Mouse (Mus musculus) erythroblast, adult 5-6 weeks (primary cell): ENCODE measurements around the gene Tmem8b. TPM values are rescaled to one million over a fixed set of nuclear protein-coding genes. Genes with fewer than 3 reads are reported as not detected.

ENCODE experiments used
- ATAC-seq: replicated peaks from 2 replicates; pipeline ENCODE4 v1.8.0; 2016; ENCODE audit warnings: moderate number of reproducible peaks, mild to moderate bottlenecking, moderate TSS enrichment, inconsistent platforms; ENCODE audit not compliant: poor library complexity, low FRiP score, severe bottlenecking
- total RNA-seq, 2 experiments: library from RNA; stranded (forward) in 1 of 2; stranded (reverse) in 1 of 2; fragments of 150-400 nt in 1 of 2; fragments of 200-764, 138-1000 nt in 1 of 2; gene quantifications; 2 replicates each; pipeline versions ENCODE4 v1.2.3 to v1.2.4; 2015 to 2017; ENCODE audit warnings: low replicate concordance in 2 of 2

Tmem8b gene
- total RNA-seq (2015; ENCODE audit: low replicate concordance) = 3.8 TPM in 1 of 2 replicates, not detected in the other
- 0.42 TPM in 1 of 2 replicates, not detected in the other for total RNA-seq (2017; ENCODE audit: low replicate concordance)

- ATAC-seq = peak; percentile 96
Measured at GRCm38 (mm10) chr4:43668782-43669427, at the start of gene Tmem8b, which contains the start of gene Fam221b. Tmem8b (plus strand) TSS chr4:43668971. Fam221b (minus strand) TSS chr4:43669145.

- ATAC-seq = no peak
Measured at GRCm38 (mm10) chr4:43620146-43620778, 48.5 kb upstream of the Tmem8b start.

GRCm38 (mm10) chr4:43629106-43629817 lies 39.5 kb upstream of the Tmem8b start:
- ATAC-seq = no peak; the same call in 1 of the 2 replicates

GRCm38 (mm10) chr4:43630030-43630581 lies 38.7 kb upstream of the Tmem8b start:
- peak; percentile 81 for ATAC-seq

GRCm38 (mm10) chr4:43630671-43631045 lies 38.1 kb upstream of the Tmem8b start:
- ATAC-seq = no peak

- ATAC-seq = no peak
Measured at GRCm38 (mm10) chr4:43631046-43631955, 37.5 kb upstream of the Tmem8b start, which contains the start of gene Npr2. Npr2 (plus strand) TSS chr4:43631935.

GRCm38 (mm10) chr4:43631956-43632920 lies 36.5 kb upstream of the Tmem8b start:
- ATAC-seq = no peak

- no peak for ATAC-seq
Measured at GRCm38 (mm10) chr4:43633296-43633695, 35.5 kb upstream of the Tmem8b start.

GRCm38 (mm10) chr4:43633736-43634135 lies 35.0 kb upstream of the Tmem8b start:
- ATAC-seq = no peak

- ATAC-seq = no peak
Measured at GRCm38 (mm10) chr4:43634621-43635374, 34.0 kb upstream of the Tmem8b start.

GRCm38 (mm10) chr4:43636751-43637150 lies 32.0 kb upstream of the Tmem8b start:
- no peak for ATAC-seq

- no peak for ATAC-seq
Measured at GRCm38 (mm10) chr4:43640076-43640475, 28.7 kb upstream of the Tmem8b start.

- no peak for ATAC-seq
Measured at GRCm38 (mm10) chr4:43640491-43640890, 28.3 kb upstream of the Tmem8b start.

GRCm38 (mm10) chr4:43649783-43650182 lies 19.0 kb upstream of the Tmem8b start:
- no peak for ATAC-seq

GRCm38 (mm10) chr4:43652726-43653125 lies 16.0 kb upstream of the Tmem8b start:
- no peak for ATAC-seq

GRCm38 (mm10) chr4:43653161-43654015 lies 15.4 kb upstream of the Tmem8b start, which contains the start of gene Spag8:
Spag8 (minus strand) TSS chr4:43653594.
- 0 out of 2 replicates have a peak, but pooled peaks have one; percentile 23 for ATAC-seq
